Mouse (Mus musculus) testis, adult 2 months (tissue): ENCODE results near the gene Otop3.

ENCODE experiments used
- CTCF ChIP-seq: fragments of 200-500 bp; IDR thresholded peaks from 2 replicates; pipeline ENCODE4 v1.5.1; 2012; ENCODE audit warnings: low read depth, mild to moderate bottlenecking, inconsistent platforms, low read length, moderate library complexity; ENCODE audit not compliant: control insufficient read depth, insufficient read depth, insufficient replicate concordance
- POLR2A ChIP-seq: fragments of 200-500 bp; IDR thresholded peaks from 2 replicates; pipeline ENCODE4 v1.6.1; 2012; ENCODE audit warnings: low read depth, mild to moderate bottlenecking, inconsistent platforms, low read length, moderate library complexity; ENCODE audit not compliant: control insufficient read depth

DNA sequence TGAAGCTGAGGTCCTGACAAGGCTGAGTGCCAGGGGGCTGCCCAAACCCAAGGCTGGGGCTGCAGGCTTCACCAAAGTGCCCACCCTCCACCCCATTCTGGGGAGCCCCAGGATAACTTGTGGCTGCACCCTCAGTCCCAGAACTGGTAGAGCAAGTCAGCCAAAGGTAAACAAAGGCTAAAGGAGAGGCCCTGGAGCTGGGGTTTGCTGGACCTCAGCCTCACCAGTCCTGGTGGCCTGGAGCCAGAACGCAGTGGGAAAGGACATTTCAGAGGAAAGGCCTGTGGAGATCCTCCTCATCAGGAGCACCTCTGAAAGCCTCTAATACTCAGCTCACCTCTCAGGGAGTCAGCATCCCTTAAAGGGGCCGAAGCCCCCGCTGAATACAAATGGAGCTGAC is 29.6 kb downstream of the Otop3 start:
- TF ChIP-seq CTCF, result no peak
- no peak for TF ChIP-seq POLR2A
